Mouse (Mus musculus): ENCODE measurements around the gene Ece2. TPM values are rescaled to one million over a fixed set of nuclear protein-coding genes. Genes with fewer than 3 reads are reported as not detected.
"Not testable (repeated sequence)": the region's sequence is repeated elsewhere in the genome, so short reads cannot be mapped to it uniquely, and the experiment has no call there.

Ece2 gene
- polyA plus RNA-seq, 1 experiment from 2014 or later = 2.4 TPM

DNA sequence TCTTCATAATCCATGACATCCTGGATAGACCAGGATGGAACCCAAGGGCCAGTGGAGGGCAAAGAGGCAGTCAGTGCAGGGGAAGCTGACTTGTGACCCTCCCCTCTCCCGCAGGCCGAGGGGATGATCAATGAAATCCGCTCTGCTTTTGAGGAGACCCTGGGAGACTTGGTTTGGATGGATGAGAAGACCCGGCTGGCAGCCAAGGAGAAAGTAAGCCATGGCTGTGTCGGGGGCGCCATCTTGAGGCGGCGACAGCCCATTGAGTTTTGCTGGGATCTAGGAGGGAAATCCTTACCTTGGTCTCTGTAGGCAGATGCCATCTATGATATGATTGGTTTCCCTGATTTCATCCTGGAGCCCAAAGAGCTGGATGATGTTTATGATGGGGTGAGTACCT lies 12.5 kb downstream of the Ece2 start:
- H3K27ac ChIP-seq (replicated peaks; ENCODE audit: low read depth, low read length) = no peak overlapping the region
- no peaks in the 10 kb centered on the region for H3K36me3 ChIP-seq (replicated peaks; ENCODE audit: control insufficient read depth, insufficient read depth, low read depth, low read length)
- H3K27me3 ChIP-seq (ENCODE audit: control insufficient read depth, insufficient read depth, low read length) = no peaks in the 10 kb centered on the region
- no peak overlapping the region for H3K4me3 ChIP-seq (ENCODE audit: low read depth, low read length)
- no peak overlapping the region for H3K9ac ChIP-seq (replicated peaks; ENCODE audit: low read length)
- H3K4me2 ChIP-seq (ENCODE audit: low read depth, low read length) = no peak overlapping the region
- H3K4me1 ChIP-seq (ENCODE audit: control insufficient read depth, insufficient read depth, low read length) = no peaks in the 10 kb centered on the region
- ATAC-seq (replicated peaks; ENCODE audit: insufficient number of reproducible peaks, low FRiP score, low TSS enrichment, low read depth) = no peak; the same call in 1 of the 2 replicates
- WGBS = 3% methylated on average over 8 of the region's 8 CpGs
- H3K9me3 ChIP-seq (replicated peaks; ENCODE audit: control insufficient read depth, low read length) = no peaks in the 10 kb centered on the region
- peak; percentile 80 for DNase-seq (ENCODE audit: low spot score)

DNA sequence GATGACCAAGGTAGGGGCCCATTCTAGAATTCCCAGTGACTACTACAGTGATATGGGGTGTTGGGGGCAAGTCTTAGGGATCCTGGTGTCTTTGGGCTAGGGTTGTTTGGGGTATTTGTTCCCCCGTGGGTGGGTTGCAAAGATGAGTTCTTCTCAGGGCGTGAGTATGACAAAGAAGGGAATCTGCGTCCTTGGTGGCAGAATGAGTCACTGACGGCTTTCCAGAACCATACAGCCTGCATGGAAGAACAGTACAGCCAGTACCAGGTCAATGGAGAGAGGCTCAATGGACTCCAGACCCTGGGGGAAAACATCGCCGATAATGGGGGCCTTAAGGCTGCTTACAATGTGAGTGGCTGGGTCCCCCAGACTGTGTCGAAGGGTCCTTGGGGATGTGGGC lies 14.3 kb downstream of the Ece2 start:
- Histone ChIP-seq H3K27ac (replicated peaks; ENCODE audit: low read depth, low read length) (no peak overlapping the region), H3K9me3 (replicated peaks; ENCODE audit: control insufficient read depth, low read length) (no peaks in the 10 kb centered on the region), H3K4me2 (ENCODE audit: low read depth, low read length) (no peak overlapping the region), H3K36me3 (replicated peaks; ENCODE audit: control insufficient read depth, insufficient read depth, low read depth, low read length) (no peaks in the 10 kb centered on the region), H3K9ac (replicated peaks; ENCODE audit: low read length) (no peak overlapping the region), H3K4me1 (ENCODE audit: control insufficient read depth, insufficient read depth, low read length) (no peaks in the 10 kb centered on the region), H3K27me3 (ENCODE audit: control insufficient read depth, insufficient read depth, low read length) (no peaks in the 10 kb centered on the region), H3K4me3 (ENCODE audit: low read depth, low read length) (no peak overlapping the region)
- ATAC-seq (replicated peaks; ENCODE audit: insufficient number of reproducible peaks, low FRiP score, low TSS enrichment, low read depth) (no peak), DNase-seq (ENCODE audit: low spot score) (no peak)
- WGBS = 84% methylated on average over 7 of the region's 7 CpGs

DNA sequence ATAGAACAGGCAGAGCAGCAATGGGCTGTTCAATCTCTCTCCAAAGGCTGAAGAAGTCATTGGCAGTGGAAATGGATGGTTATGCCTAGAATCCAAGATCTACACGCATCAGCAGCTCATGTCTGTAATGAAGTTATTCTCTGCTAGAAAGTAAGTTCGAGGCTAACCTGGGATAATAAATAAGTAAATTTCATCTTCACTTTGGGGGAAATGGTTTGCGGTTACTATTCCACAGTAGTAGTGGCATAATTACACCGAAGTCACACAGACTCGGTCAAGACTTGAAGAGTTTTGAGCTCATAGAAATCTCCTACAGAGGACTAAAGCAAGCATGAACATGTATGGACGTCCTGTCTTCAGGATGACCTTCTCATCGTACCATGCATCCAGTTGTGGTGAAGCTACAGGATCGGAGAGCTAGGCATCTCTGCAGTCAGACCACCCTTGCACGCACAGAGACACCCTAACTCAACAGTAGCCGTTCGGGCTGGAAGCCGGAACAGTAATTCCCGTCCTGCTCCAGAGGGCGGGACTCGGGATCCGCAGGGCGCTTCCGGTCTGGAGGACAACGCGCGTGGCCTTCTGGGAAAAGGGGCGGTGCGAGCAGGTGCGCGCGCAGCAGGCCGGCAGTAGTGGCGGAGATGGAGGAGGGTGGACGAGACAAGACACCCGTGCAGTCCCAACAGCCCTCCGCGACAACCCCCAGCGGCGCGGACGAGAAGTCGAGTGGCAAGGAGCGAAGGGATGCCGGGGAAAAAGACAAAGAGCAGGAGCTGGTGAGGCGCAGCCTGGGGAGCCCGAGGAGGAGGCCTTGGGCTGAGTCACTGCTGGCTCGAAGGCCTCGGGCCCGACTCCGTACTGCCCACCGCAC lies 21.7 kb downstream of the Ece2 start, which contains the start of gene Psmd2:
Gene Psmd2 (plus strand): TSS at position 577 of the 871 bp plus-strand sequence.
- Histone ChIP-seq H3K4me3 (ENCODE audit: low read depth, low read length) (peak within 1 kb of the TSS; percentile 94), H3K9ac (replicated peaks; ENCODE audit: low read length) (peak within 1 kb of the TSS; percentile 84), H3K4me1 (ENCODE audit: control insufficient read depth, insufficient read depth, low read length) (no peaks in the 10 kb centered on the region; the same call in 1 of the 2 replicates), H3K27me3 (ENCODE audit: control insufficient read depth, insufficient read depth, low read length) (no peaks in the 10 kb centered on the region), H3K36me3 (replicated peaks; ENCODE audit: control insufficient read depth, insufficient read depth, low read depth, low read length) (peaks cover 2% of the 10 kb centered on the region; the same call in 1 of the 2 replicates), H3K9me3 (replicated peaks; ENCODE audit: control insufficient read depth, low read length) (no peaks in the 10 kb centered on the region), H3K4me2 (ENCODE audit: low read depth, low read length) (peak within 1 kb of the TSS; percentile 76), H3K27ac (replicated peaks; ENCODE audit: low read depth, low read length) (peak within 1 kb of the TSS; percentile 38; the same call in 1 of the 2 replicates)
- peak; percentile 96 for ATAC-seq (replicated peaks; ENCODE audit: insufficient number of reproducible peaks, low FRiP score, low TSS enrichment, low read depth)
- peak; percentile 96 for DNase-seq (ENCODE audit: low spot score)
- 2% methylated on average over 46 of the region's 46 CpGs for WGBS

DNA sequence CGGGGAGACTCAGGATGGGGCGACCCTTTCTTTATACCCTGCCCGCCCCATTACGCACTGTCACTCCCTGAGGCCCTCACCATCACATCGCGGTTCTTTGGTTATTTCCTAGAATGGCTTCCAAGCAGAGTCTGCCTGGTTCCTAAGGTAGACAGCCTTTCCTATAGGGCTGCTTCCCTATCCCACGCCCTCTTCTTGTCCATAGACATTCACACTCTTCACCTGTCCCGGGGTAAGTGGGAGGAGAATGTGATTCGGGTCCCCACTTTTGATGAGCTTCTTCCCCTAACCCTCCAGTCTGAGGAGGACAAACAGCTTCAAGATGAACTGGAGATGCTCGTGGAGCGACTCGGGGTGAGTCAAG lies 22.3 kb downstream of the Ece2 start:
- DNase-seq (ENCODE audit: low spot score) = no peak
- Histone ChIP-seq H3K27me3 (ENCODE audit: control insufficient read depth, insufficient read depth, low read length) (no peaks in the 10 kb centered on the region), H3K4me2 (ENCODE audit: low read depth, low read length) (peak overlapping the region; percentile 76), H3K4me1 (ENCODE audit: control insufficient read depth, insufficient read depth, low read length) (no peaks in the 10 kb centered on the region; the same call in 1 of the 2 replicates), H3K36me3 (replicated peaks; ENCODE audit: control insufficient read depth, insufficient read depth, low read depth, low read length) (peaks cover 2% of the 10 kb centered on the region), H3K9ac (replicated peaks; ENCODE audit: low read length) (peak overlapping the region; percentile 84), H3K27ac (replicated peaks; ENCODE audit: low read depth, low read length) (no peak overlapping the region), H3K9me3 (replicated peaks; ENCODE audit: control insufficient read depth, low read length) (no peaks in the 10 kb centered on the region), H3K4me3 (ENCODE audit: low read depth, low read length) (peak overlapping the region; percentile 94)
- no peak; the same call in 1 of the 2 replicates for ATAC-seq (replicated peaks; ENCODE audit: insufficient number of reproducible peaks, low FRiP score, low TSS enrichment, low read depth)
- 12% methylated on average over 12 of the region's 12 CpGs for WGBS

DNA sequence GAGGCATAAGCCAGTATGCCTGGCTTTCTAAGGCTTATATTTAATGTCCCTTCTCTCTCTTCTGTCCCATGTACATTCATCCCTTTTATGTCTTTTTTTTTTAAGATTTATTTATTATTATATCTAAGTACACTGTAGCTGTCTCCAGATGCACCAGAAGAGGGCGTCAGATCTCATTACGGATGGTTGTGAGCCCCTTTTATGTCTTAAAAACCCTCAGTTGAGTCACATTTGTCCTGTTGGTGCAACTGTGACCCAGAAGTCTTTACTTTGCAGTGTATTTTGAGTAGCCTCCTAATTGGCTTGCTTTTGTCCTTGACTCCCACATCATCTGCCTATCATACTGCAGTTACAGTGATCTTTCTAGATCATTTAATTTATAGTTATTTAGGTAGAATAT lies 23.7 kb downstream of the Ece2 start:
- 59% methylated on average over 2 of the region's 2 CpGs for WGBS
- Histone ChIP-seq H3K4me3 (ENCODE audit: low read depth, low read length) (no peak overlapping the region), H3K36me3 (replicated peaks; ENCODE audit: control insufficient read depth, insufficient read depth, low read depth, low read length) (peaks cover 2% of the 10 kb centered on the region), H3K4me2 (ENCODE audit: low read depth, low read length) (no peak overlapping the region), H3K27me3 (ENCODE audit: control insufficient read depth, insufficient read depth, low read length) (no peaks in the 10 kb centered on the region), H3K9me3 (replicated peaks; ENCODE audit: control insufficient read depth, low read length) (no peaks in the 10 kb centered on the region), H3K27ac (replicated peaks; ENCODE audit: low read depth, low read length) (no peak overlapping the region), H3K4me1 (ENCODE audit: control insufficient read depth, insufficient read depth, low read length) (no peaks in the 10 kb centered on the region; the same call in 1 of the 2 replicates), H3K9ac (replicated peaks; ENCODE audit: low read length) (no peak overlapping the region)
- ATAC-seq (replicated peaks; ENCODE audit: insufficient number of reproducible peaks, low FRiP score, low TSS enrichment, low read depth) (no peak), DNase-seq (ENCODE audit: low spot score) (no peak)

DNA sequence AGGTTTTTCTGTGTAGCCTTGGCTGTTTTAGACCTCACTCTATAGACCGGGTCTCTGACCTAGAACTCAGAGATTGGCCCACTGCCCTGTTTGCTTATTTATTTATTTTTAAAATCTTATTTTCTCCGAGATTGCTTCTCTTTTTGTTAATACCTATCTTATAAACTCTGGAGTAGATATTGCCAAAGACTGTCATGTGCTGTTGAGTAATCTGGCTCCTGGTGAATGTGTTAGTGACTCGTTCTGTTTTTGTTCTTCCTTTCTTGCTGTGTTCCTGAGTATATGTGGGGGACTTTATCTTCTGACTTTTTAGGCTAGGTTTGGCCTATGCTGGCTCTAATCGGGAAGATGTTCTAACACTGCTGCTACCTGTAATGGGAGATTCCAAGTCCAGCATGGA lies 28.0 kb downstream of the Ece2 start:
- Histone ChIP-seq H3K27me3 (ENCODE audit: control insufficient read depth, insufficient read depth, low read length) (no peaks in the 10 kb centered on the region), H3K4me1 (ENCODE audit: control insufficient read depth, insufficient read depth, low read length) (no peaks in the 10 kb centered on the region; the same call in 1 of the 2 replicates), H3K4me3 (ENCODE audit: low read depth, low read length) (no peak overlapping the region), H3K36me3 (replicated peaks; ENCODE audit: control insufficient read depth, insufficient read depth, low read depth, low read length) (peaks cover 11% of the 10 kb centered on the region), H3K27ac (replicated peaks; ENCODE audit: low read depth, low read length) (no peak overlapping the region), H3K4me2 (ENCODE audit: low read depth, low read length) (no peak overlapping the region), H3K9ac (replicated peaks; ENCODE audit: low read length) (no peak overlapping the region), H3K9me3 (replicated peaks; ENCODE audit: control insufficient read depth, low read length) (no peaks in the 10 kb centered on the region)
- WGBS = 94% methylated on average over 4 of the region's 4 CpGs
- no peak for ATAC-seq (replicated peaks; ENCODE audit: insufficient number of reproducible peaks, low FRiP score, low TSS enrichment, low read depth)
- DNase-seq (ENCODE audit: low spot score) = no peak

DNA sequence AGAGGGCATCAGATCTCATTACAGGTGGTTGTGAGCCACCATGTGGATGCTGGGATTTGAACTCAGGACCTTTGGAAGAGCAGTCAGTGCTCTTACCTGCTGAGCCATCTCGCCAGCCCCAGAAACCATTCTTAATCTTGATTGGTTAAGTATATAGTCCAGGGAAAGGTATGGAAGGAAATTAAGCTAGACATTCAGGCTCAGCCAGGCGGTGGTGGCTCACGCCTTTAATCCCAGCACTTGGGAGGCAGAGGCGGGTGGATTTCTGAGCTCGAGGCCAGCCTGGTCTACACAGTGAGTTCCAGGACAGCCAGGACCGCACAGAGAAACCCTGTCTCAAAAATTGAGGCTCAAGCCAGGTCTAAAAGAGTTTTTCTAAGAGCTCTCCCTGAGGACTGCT lies 38.4 kb downstream of the Ece2 start, which contains the start of gene Eif4g1:
Gene Eif4g1 (plus strand): TSS at position 301 of the 400 bp plus-strand sequence.
- H3K27me3 ChIP-seq (ENCODE audit: control insufficient read depth, insufficient read depth, low read length); DNase-seq (ENCODE audit: low spot score); H3K4me2 ChIP-seq (ENCODE audit: low read depth, low read length); H3K4me1 ChIP-seq (ENCODE audit: control insufficient read depth, insufficient read depth, low read length); ATAC-seq (replicated peaks; ENCODE audit: insufficient number of reproducible peaks, low FRiP score, low TSS enrichment, low read depth); H3K27ac ChIP-seq (replicated peaks; ENCODE audit: low read depth, low read length); H3K4me3 ChIP-seq (ENCODE audit: low read depth, low read length); H3K9me3 ChIP-seq (replicated peaks; ENCODE audit: control insufficient read depth, low read length); H3K36me3 ChIP-seq (replicated peaks; ENCODE audit: control insufficient read depth, insufficient read depth, low read depth, low read length); H3K9ac ChIP-seq (replicated peaks; ENCODE audit: low read length): not testable (repeated sequence)
- 100% methylated on average over 5 of the region's 6 CpGs for WGBS

DNA sequence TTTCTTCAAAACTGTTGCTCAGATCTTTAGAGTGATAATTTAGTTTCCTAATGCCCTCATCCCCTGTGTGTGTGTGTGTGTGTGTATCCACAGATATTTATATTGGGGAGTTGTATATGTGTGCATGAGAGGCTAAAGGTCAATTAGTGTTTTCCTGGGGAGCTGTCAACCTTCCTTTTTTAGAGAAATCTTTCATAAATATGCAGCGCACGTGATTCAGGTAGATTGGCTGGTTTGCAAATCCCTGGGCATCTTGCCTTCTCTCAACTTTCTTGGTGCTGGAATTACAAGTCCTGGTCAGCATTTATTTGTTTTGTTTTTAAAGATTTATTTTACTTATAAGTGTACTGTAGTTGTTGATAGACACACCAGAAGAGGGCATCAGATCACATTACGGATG lies 40.7 kb downstream of the Ece2 start:
- no peaks in the 10 kb centered on the region for H3K9me3 ChIP-seq (replicated peaks; ENCODE audit: control insufficient read depth, low read length)
- WGBS = 75% methylated on average over 3 of the region's 3 CpGs
- H3K9ac ChIP-seq (replicated peaks; ENCODE audit: low read length) = no peak overlapping the region
- H3K4me2 ChIP-seq (ENCODE audit: low read depth, low read length) = no peak overlapping the region
- H3K4me3 ChIP-seq (ENCODE audit: low read depth, low read length) = no peak overlapping the region
- no peak for ATAC-seq (replicated peaks; ENCODE audit: insufficient number of reproducible peaks, low FRiP score, low TSS enrichment, low read depth)
- no peak overlapping the region for H3K27ac ChIP-seq (replicated peaks; ENCODE audit: low read depth, low read length)
- DNase-seq (ENCODE audit: low spot score) = no peak
- H3K27me3 ChIP-seq (ENCODE audit: control insufficient read depth, insufficient read depth, low read length) = no peaks in the 10 kb centered on the region
- peaks cover 7% of the 10 kb centered on the region for H3K4me1 ChIP-seq (ENCODE audit: control insufficient read depth, insufficient read depth, low read length)
- H3K36me3 ChIP-seq (replicated peaks; ENCODE audit: control insufficient read depth, insufficient read depth, low read depth, low read length) = peaks cover 1% of the 10 kb centered on the region; the same call in 1 of the 2 replicates

Measured in embryonic facial prominence, embryonic 11.5 days (tissue).